Mouse (Mus musculus) bone marrow macrophage, adult 2 months (primary cell): Measurements from ENCODE around the gene Fam19a5.

Experiments used
- CTCF ChIP-seq: IDR thresholded peaks from 2 replicates; pipeline ENCODE4 v1.5.1; 2012; ENCODE audit warnings: low read depth, mild to moderate bottlenecking, low read length, moderate library complexity
- POLR2A ChIP-seq: IDR thresholded peaks from 2 replicates; pipeline ENCODE4 v1.6.1; 2012; ENCODE audit warnings: mild to moderate bottlenecking, low read depth, low read length, borderline replicate concordance

GRCm38 (mm10) chr15:87555811-87556210, 11.7 kb downstream of the Fam19a5 start:
- TF ChIP-seq POLR2A: no peak
- no peak for TF ChIP-seq CTCF
